Mouse (Mus musculus): ENCODE data around the gene Prl8a1. TPM values are rescaled to one million over a fixed set of nuclear protein-coding genes. Genes with fewer than 3 reads are reported as not detected.

The Prl8a1 gene
- not detected in 2 replicates for polyA plus RNA-seq (2015; fragmentation: Nextera tagmentation; extraction: Ambion mirVana)

GRCm38 (mm10) chr13:27582071-27582470 is at the start of gene Prl8a1:
Gene Prl8a1 (minus strand): TSS chr13:27582171.
- H3K9ac ChIP-seq (ENCODE audit: low read length), result no peak within 1 kb of the TSS
- H3K4me2 ChIP-seq (ENCODE audit: low read depth, low read length), result no peak within 1 kb of the TSS
- H3K9me3 ChIP-seq (ENCODE audit: control insufficient read depth, low read length), result no peaks in the 10 kb centered on the region
- no peak within 1 kb of the TSS for H3K4me3 ChIP-seq (ENCODE audit: low read length)
- no peak for ATAC-seq (ENCODE audit: low read depth)
- H3K27me3 ChIP-seq (ENCODE audit: control insufficient read depth, insufficient read depth, low read depth, low read length), result no peaks in the 10 kb centered on the region
- no peak within 1 kb of the TSS for H3K27ac ChIP-seq (ENCODE audit: low read length)
- WGBS, result 71% methylated on average over 2 of the region's 2 CpGs
- H3K4me1 ChIP-seq (replicated peaks; ENCODE audit: control insufficient read depth, insufficient read depth, low read length), result no peaks in the 10 kb centered on the region
- no peaks in the 10 kb centered on the region for H3K36me3 ChIP-seq (ENCODE audit: control insufficient read depth, insufficient read depth, low read length)

- no peaks in the 10 kb centered on the region for H3K4me1 ChIP-seq (replicated peaks; ENCODE audit: control insufficient read depth, insufficient read depth, low read length)
- H3K27ac ChIP-seq (ENCODE audit: low read length), result no peak within 1 kb of the TSS
- H3K9me3 ChIP-seq (ENCODE audit: control insufficient read depth, low read length), result no peaks in the 10 kb centered on the region
- H3K9ac ChIP-seq (ENCODE audit: low read length), result no peak within 1 kb of the TSS
- H3K36me3 ChIP-seq (ENCODE audit: control insufficient read depth, insufficient read depth, low read length), result no peaks in the 10 kb centered on the region
- ATAC-seq (ENCODE audit: low read depth), result no peak
- H3K4me2 ChIP-seq (ENCODE audit: low read depth, low read length), result no peak within 1 kb of the TSS
- H3K4me3 ChIP-seq (ENCODE audit: low read length), result no peak within 1 kb of the TSS
- H3K27me3 ChIP-seq (ENCODE audit: control insufficient read depth, insufficient read depth, low read depth, low read length), result no peaks in the 10 kb centered on the region
- 65% methylated on average over 4 of the region's 4 CpGs for WGBS
Measured at GRCm38 (mm10) chr13:27610482-27610881, 28.5 kb upstream of the Prl8a1 start, which contains the start of gene Prl7b1. Gene Prl7b1 (minus strand): TSS chr13:27610582.

- no peak within 1 kb of the TSS for H3K9ac ChIP-seq (ENCODE audit: low read length)
- H3K4me2 ChIP-seq (ENCODE audit: low read depth, low read length), result no peak within 1 kb of the TSS
- H3K27ac ChIP-seq (ENCODE audit: low read length), result no peak within 1 kb of the TSS
- no peaks in the 10 kb centered on the region for H3K36me3 ChIP-seq (ENCODE audit: control insufficient read depth, insufficient read depth, low read length)
- 73% methylated on average over 2 of the region's 2 CpGs for WGBS
- H3K4me1 ChIP-seq (replicated peaks; ENCODE audit: control insufficient read depth, insufficient read depth, low read length), result no peaks in the 10 kb centered on the region
- no peaks in the 10 kb centered on the region for H3K9me3 ChIP-seq (ENCODE audit: control insufficient read depth, low read length)
- ATAC-seq (ENCODE audit: low read depth), result no peak
- H3K4me3 ChIP-seq (ENCODE audit: low read length), result no peak within 1 kb of the TSS
- no peaks in the 10 kb centered on the region for H3K27me3 ChIP-seq (ENCODE audit: control insufficient read depth, insufficient read depth, low read depth, low read length)
Measured at GRCm38 (mm10) chr13:27564506-27564905, 17.5 kb downstream of the Prl8a1 start, which contains the start of gene Prl8a9. Gene Prl8a9 (minus strand): TSS chr13:27564606.

DNA sequence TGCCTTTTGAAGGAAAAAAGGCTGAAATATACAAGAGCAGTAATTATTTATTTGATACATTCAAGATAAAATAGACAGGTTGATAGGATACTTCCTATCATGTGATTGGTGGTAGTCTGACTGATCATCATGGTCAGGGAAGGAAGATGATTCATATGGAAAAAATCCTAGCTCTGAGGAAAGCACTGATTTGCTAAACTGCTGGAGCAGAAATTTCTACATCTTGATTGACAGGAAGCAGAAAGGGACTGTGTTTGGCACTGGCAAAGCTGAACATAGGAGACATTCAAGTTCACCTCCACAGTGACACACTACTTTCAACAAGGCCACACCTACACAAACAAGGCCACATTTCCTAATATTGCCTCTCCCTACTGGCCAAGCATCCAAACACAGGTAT is 28.6 kb downstream of the Prl8a1 start:
- no peak for ATAC-seq (ENCODE audit: low read depth)
- Histone ChIP-seq H3K4me2 (ENCODE audit: low read depth, low read length) (no peak overlapping the region), H3K4me3 (ENCODE audit: low read length) (no peak overlapping the region), H3K9ac (ENCODE audit: low read length) (no peak overlapping the region), H3K4me1 (replicated peaks; ENCODE audit: control insufficient read depth, insufficient read depth, low read length) (no peaks in the 10 kb centered on the region), H3K27me3 (ENCODE audit: control insufficient read depth, insufficient read depth, low read depth, low read length) (no peaks in the 10 kb centered on the region), H3K9me3 (ENCODE audit: control insufficient read depth, low read length) (no peaks in the 10 kb centered on the region), H3K36me3 (ENCODE audit: control insufficient read depth, insufficient read depth, low read length) (no peaks in the 10 kb centered on the region), H3K27ac (ENCODE audit: low read length) (no peak overlapping the region)

Other genes with a start within 250 kb of the Prl8a1 start
- not detected in 2 replicates for gene Prl8a2, start 236.5 kb downstream of the Prl8a1 start, polyA plus RNA-seq (2015; fragmentation: Nextera tagmentation; extraction: Ambion mirVana)
- not detected in 2 replicates for gene Prl2b1, start 191.3 kb downstream of the Prl8a1 start, polyA plus RNA-seq (2015; fragmentation: Nextera tagmentation; extraction: Ambion mirVana)
- gene Prl8a6, start 143.5 kb downstream of the Prl8a1 start, polyA plus RNA-seq (2015; fragmentation: Nextera tagmentation; extraction: Ambion mirVana), result not detected in 2 replicates
- gene Prl8a8, start 69.0 kb downstream of the Prl8a1 start, polyA plus RNA-seq (2015; fragmentation: Nextera tagmentation; extraction: Ambion mirVana), result not detected in 2 replicates
- not detected in 2 replicates for gene Prl8a9, start 17.6 kb downstream of the Prl8a1 start, polyA plus RNA-seq (2015; fragmentation: Nextera tagmentation; extraction: Ambion mirVana)
- gene Prl7b1, start 28.4 kb upstream of the Prl8a1 start, polyA plus RNA-seq (2015; fragmentation: Nextera tagmentation; extraction: Ambion mirVana), result not detected in 2 replicates
- gene Prl7a1, start 60.3 kb upstream of the Prl8a1 start, polyA plus RNA-seq (2015; fragmentation: Nextera tagmentation; extraction: Ambion mirVana), result not detected in 2 replicates
- not detected in 2 replicates for gene Prl7a2, start 85.9 kb upstream of the Prl8a1 start, polyA plus RNA-seq (2015; fragmentation: Nextera tagmentation; extraction: Ambion mirVana)
- gene Prl7d1, start 134.6 kb upstream of the Prl8a1 start, polyA plus RNA-seq (2015; fragmentation: Nextera tagmentation; extraction: Ambion mirVana), result not detected in 2 replicates
- gene Prl7c1, start 198.6 kb upstream of the Prl8a1 start, polyA plus RNA-seq (2015; fragmentation: Nextera tagmentation; extraction: Ambion mirVana), result not detected in 2 replicates
- not detected in 2 replicates for gene Prl2a1, start 219.5 kb upstream of the Prl8a1 start, polyA plus RNA-seq (2015; fragmentation: Nextera tagmentation; extraction: Ambion mirVana)